Mouse (Mus musculus): ENCODE measurements around the gene Aloxe3. TPM values are rescaled to one million over a fixed set of nuclear protein-coding genes. Genes with fewer than 3 reads are reported as not detected.

The Aloxe3 gene
- polyA plus RNA-seq, 1 experiment from 2014 or later, result 4.3 TPM

- no peak overlapping the region for H3K4me3 ChIP-seq (replicated peaks; ENCODE audit: low read length)
- ATAC-seq (ENCODE audit: low FRiP score), result no peak
- no peaks in the 10 kb centered on the region for H3K27me3 ChIP-seq (ENCODE audit: control insufficient read depth, insufficient read depth, low read length)
- DNase-seq (ENCODE audit: low spot score), result no peak
- H3K9me3 ChIP-seq (ENCODE audit: control insufficient read depth, low read length), result no peaks in the 10 kb centered on the region
- H3K4me1 ChIP-seq (replicated peaks; ENCODE audit: control insufficient read depth, insufficient read depth, low read length), result peaks cover 6% of the 10 kb centered on the region
- H3K9ac ChIP-seq, result no peak overlapping the region
- 94% methylated on average over 6 of the region's 6 CpGs for WGBS
- no peak overlapping the region for H3K4me2 ChIP-seq (replicated peaks)
- H3K36me3 ChIP-seq (replicated peaks; ENCODE audit: control insufficient read depth, insufficient read depth), result peaks cover 84% of the 10 kb centered on the region
- H3K27ac ChIP-seq, result no peak overlapping the region
Observed at GRCm38 (mm10) chr11:69105227-69105626, 20.5 kb upstream of the Aloxe3 start.

GRCm38 (mm10) chr11:69105796-69106195 lies 19.9 kb upstream of the Aloxe3 start:
- Histone ChIP-seq H3K27ac (no peak overlapping the region), H3K9me3 (ENCODE audit: control insufficient read depth, low read length) (no peaks in the 10 kb centered on the region), H3K4me2 (replicated peaks) (no peak overlapping the region), H3K4me1 (replicated peaks; ENCODE audit: control insufficient read depth, insufficient read depth, low read length) (no peaks in the 10 kb centered on the region), H3K9ac (no peak overlapping the region), H3K27me3 (ENCODE audit: control insufficient read depth, insufficient read depth, low read length) (no peaks in the 10 kb centered on the region), H3K36me3 (replicated peaks; ENCODE audit: control insufficient read depth, insufficient read depth) (peaks cover 83% of the 10 kb centered on the region), H3K4me3 (replicated peaks; ENCODE audit: low read length) (no peak overlapping the region)
- DNase-seq (ENCODE audit: low spot score) (no peak), ATAC-seq (ENCODE audit: low FRiP score) (no peak)
- WGBS, result 88% methylated on average over 2 of the region's 2 CpGs

GRCm38 (mm10) chr11:69106299-69106698 lies 19.4 kb upstream of the Aloxe3 start:
- Histone ChIP-seq H3K4me2 (replicated peaks) (no peak overlapping the region), H3K27me3 (ENCODE audit: control insufficient read depth, insufficient read depth, low read length) (no peaks in the 10 kb centered on the region), H3K36me3 (replicated peaks; ENCODE audit: control insufficient read depth, insufficient read depth) (peaks cover 78% of the 10 kb centered on the region), H3K4me1 (replicated peaks; ENCODE audit: control insufficient read depth, insufficient read depth, low read length) (no peaks in the 10 kb centered on the region), H3K9me3 (ENCODE audit: control insufficient read depth, low read length) (no peaks in the 10 kb centered on the region), H3K4me3 (replicated peaks; ENCODE audit: low read length) (no peak overlapping the region), H3K9ac (no peak overlapping the region), H3K27ac (no peak overlapping the region)
- WGBS, result 95% methylated on average over 11 of the region's 11 CpGs
- DNase-seq (ENCODE audit: low spot score) (no peak), ATAC-seq (ENCODE audit: low FRiP score) (no peak)

- H3K9ac ChIP-seq, result no peak overlapping the region
- ATAC-seq (ENCODE audit: low FRiP score), result no peak
- H3K4me2 ChIP-seq (replicated peaks), result no peak overlapping the region
- no peaks in the 10 kb centered on the region for H3K27me3 ChIP-seq (ENCODE audit: control insufficient read depth, insufficient read depth, low read length)
- no peak overlapping the region for H3K27ac ChIP-seq
- H3K4me1 ChIP-seq (replicated peaks; ENCODE audit: control insufficient read depth, insufficient read depth, low read length), result no peaks in the 10 kb centered on the region
- no peak for DNase-seq (ENCODE audit: low spot score)
- no peak overlapping the region for H3K4me3 ChIP-seq (replicated peaks; ENCODE audit: low read length)
- H3K36me3 ChIP-seq (replicated peaks; ENCODE audit: control insufficient read depth, insufficient read depth), result peaks cover 74% of the 10 kb centered on the region
- H3K9me3 ChIP-seq (ENCODE audit: control insufficient read depth, low read length), result no peaks in the 10 kb centered on the region
- 83% methylated on average over 11 of the region's 11 CpGs for WGBS
Observed at GRCm38 (mm10) chr11:69106842-69107241, 18.9 kb upstream of the Aloxe3 start.

- no peaks in the 10 kb centered on the region for H3K9me3 ChIP-seq (ENCODE audit: control insufficient read depth, low read length)
- no peaks in the 10 kb centered on the region for H3K27me3 ChIP-seq (ENCODE audit: control insufficient read depth, insufficient read depth, low read length)
- H3K36me3 ChIP-seq (replicated peaks; ENCODE audit: control insufficient read depth, insufficient read depth), result peaks cover 65% of the 10 kb centered on the region
- no peaks in the 10 kb centered on the region for H3K4me1 ChIP-seq (replicated peaks; ENCODE audit: control insufficient read depth, insufficient read depth, low read length)
- ATAC-seq (ENCODE audit: low FRiP score) (no peak), DNase-seq (ENCODE audit: low spot score) (no peak)
- WGBS, result 94% methylated on average over 11 of the region's 11 CpGs
- H3K4me3 ChIP-seq (replicated peaks; ENCODE audit: low read length), result no peak overlapping the region
- H3K4me2 ChIP-seq (replicated peaks), result no peak overlapping the region
- no peak overlapping the region for H3K9ac ChIP-seq
- H3K27ac ChIP-seq, result no peak overlapping the region
Observed at GRCm38 (mm10) chr11:69107676-69108075, 18.0 kb upstream of the Aloxe3 start.

GRCm38 (mm10) chr11:69108223-69108622 lies 17.5 kb upstream of the Aloxe3 start:
- no peak for DNase-seq (ENCODE audit: low spot score)
- Histone ChIP-seq H3K4me2 (replicated peaks) (no peak overlapping the region), H3K4me3 (replicated peaks; ENCODE audit: low read length) (no peak overlapping the region), H3K9me3 (ENCODE audit: control insufficient read depth, low read length) (no peaks in the 10 kb centered on the region), H3K27me3 (ENCODE audit: control insufficient read depth, insufficient read depth, low read length) (no peaks in the 10 kb centered on the region), H3K9ac (no peak overlapping the region), H3K4me1 (replicated peaks; ENCODE audit: control insufficient read depth, insufficient read depth, low read length) (no peaks in the 10 kb centered on the region), H3K27ac (no peak overlapping the region), H3K36me3 (replicated peaks; ENCODE audit: control insufficient read depth, insufficient read depth) (peaks cover 60% of the 10 kb centered on the region)
- ATAC-seq (ENCODE audit: low FRiP score), result no peak
- 92% methylated on average over 9 of the region's 9 CpGs for WGBS

- Histone ChIP-seq H3K9me3 (ENCODE audit: control insufficient read depth, low read length) (no peaks in the 10 kb centered on the region), H3K4me2 (replicated peaks) (no peak overlapping the region), H3K27me3 (ENCODE audit: control insufficient read depth, insufficient read depth, low read length) (no peaks in the 10 kb centered on the region), H3K36me3 (replicated peaks; ENCODE audit: control insufficient read depth, insufficient read depth) (peaks cover 50% of the 10 kb centered on the region), H3K4me1 (replicated peaks; ENCODE audit: control insufficient read depth, insufficient read depth, low read length) (no peaks in the 10 kb centered on the region), H3K27ac (no peak overlapping the region), H3K9ac (no peak overlapping the region), H3K4me3 (replicated peaks; ENCODE audit: low read length) (no peak overlapping the region)
- 81% methylated on average over 13 of the region's 13 CpGs for WGBS
- no peak for ATAC-seq (ENCODE audit: low FRiP score)
- DNase-seq (ENCODE audit: low spot score), result no peak
Observed at GRCm38 (mm10) chr11:69109032-69109900, 16.4 kb upstream of the Aloxe3 start.

GRCm38 (mm10) chr11:69110319-69111046 lies 15.2 kb upstream of the Aloxe3 start:
- Histone ChIP-seq H3K4me3 (replicated peaks; ENCODE audit: low read length) (peak overlapping the region; percentile 31), H3K4me1 (replicated peaks; ENCODE audit: control insufficient read depth, insufficient read depth, low read length) (no peaks in the 10 kb centered on the region), H3K36me3 (replicated peaks; ENCODE audit: control insufficient read depth, insufficient read depth) (peaks cover 37% of the 10 kb centered on the region), H3K27me3 (ENCODE audit: control insufficient read depth, insufficient read depth, low read length) (0 out of 2 replicates have a peak, but pooled peaks cover under 1% of the 10 kb centered on the region), H3K9ac (peak overlapping the region; percentile 35; the same call in 1 of the 2 replicates), H3K27ac (no peak overlapping the region), H3K9me3 (ENCODE audit: control insufficient read depth, low read length) (no peaks in the 10 kb centered on the region), H3K4me2 (replicated peaks) (peak overlapping the region; percentile 56)
- ATAC-seq (ENCODE audit: low FRiP score) (peak; percentile 69; the same call in 1 of the 2 replicates), DNase-seq (ENCODE audit: low spot score) (peak; percentile 98)
- WGBS, result 1% methylated on average over 30 of the region's 30 CpGs

GRCm38 (mm10) chr11:69111051-69111810 lies 14.5 kb upstream of the Aloxe3 start:
- WGBS, result 6% methylated on average over 21 of the region's 21 CpGs
- peak overlapping the region; percentile 35; the same call in 1 of the 2 replicates for H3K9ac ChIP-seq
- DNase-seq (ENCODE audit: low spot score), result no peak
- peak overlapping the region; percentile 56 for H3K4me2 ChIP-seq (replicated peaks)
- H3K27ac ChIP-seq, result no peak overlapping the region
- peaks cover 30% of the 10 kb centered on the region for H3K36me3 ChIP-seq (replicated peaks; ENCODE audit: control insufficient read depth, insufficient read depth)
- H3K9me3 ChIP-seq (ENCODE audit: control insufficient read depth, low read length), result no peaks in the 10 kb centered on the region
- H3K27me3 ChIP-seq (ENCODE audit: control insufficient read depth, insufficient read depth, low read length), result peaks cover 6% of the 10 kb centered on the region; the same call in 1 of the 2 replicates
- peak overlapping the region; percentile 31 for H3K4me3 ChIP-seq (replicated peaks; ENCODE audit: low read length)
- no peaks in the 10 kb centered on the region for H3K4me1 ChIP-seq (replicated peaks; ENCODE audit: control insufficient read depth, insufficient read depth, low read length)
- no peak for ATAC-seq (ENCODE audit: low FRiP score)

Measured in hindbrain, embryonic 14.5 days (tissue).